Mouse (Mus musculus): ENCODE results near the gene Sik3.

DNA sequence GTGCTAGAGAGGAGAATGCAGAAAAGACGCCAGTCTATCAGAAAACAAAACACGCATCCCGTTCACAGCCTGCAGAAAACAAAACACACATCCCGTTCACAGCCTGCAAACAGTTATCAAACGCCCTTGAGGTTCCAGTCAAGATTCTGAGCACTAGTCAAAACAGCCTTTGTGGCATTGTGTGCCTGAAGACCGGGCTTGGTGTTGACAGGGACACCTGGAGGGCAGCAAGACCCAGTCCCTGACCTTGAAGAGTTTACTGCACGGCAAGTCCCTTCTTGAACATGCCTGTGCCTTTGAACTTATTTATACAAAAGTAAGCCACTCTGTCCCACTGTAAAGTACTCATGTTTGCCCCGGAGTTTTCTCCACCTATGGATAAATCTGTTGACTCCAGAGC is 231.0 kb downstream of the Sik3 start:
- TF ChIP-seq CTCF (IDR thresholded peaks at IDR 0.05; ENCODE audit: low read depth, low read length) (no peak), POLR2A (IDR thresholded peaks at IDR 0.05; ENCODE audit: extremely low read depth, insufficient read depth, low read length) (no peak)
